Mouse (Mus musculus) heart, adult 8-10 months (tissue): ENCODE measurements around the gene Zfp827. TPM values are rescaled to one million over a fixed set of nuclear protein-coding genes. Genes with fewer than 3 reads are reported as not detected.
"Not testable (repeated sequence)": the region's sequence is repeated elsewhere in the genome, so short reads cannot be mapped to it uniquely, and the experiment has no call there.

Experiments used
- DNase-seq: peaks from one replicate; pipeline ENCODE4 v3.0.0; 2022; ENCODE audit warnings: low spot score
- total RNA-seq, 4 experiments: library from RNA; stranded (reverse); gene quantifications; 2 replicates each; pipeline ENCODE4 v1.2.4; 2022

Gene Zfp827
- total RNA-seq, 4 experiments from 2014 or later = 10.7 to 16.7 (median 14.3) TPM

DNA sequence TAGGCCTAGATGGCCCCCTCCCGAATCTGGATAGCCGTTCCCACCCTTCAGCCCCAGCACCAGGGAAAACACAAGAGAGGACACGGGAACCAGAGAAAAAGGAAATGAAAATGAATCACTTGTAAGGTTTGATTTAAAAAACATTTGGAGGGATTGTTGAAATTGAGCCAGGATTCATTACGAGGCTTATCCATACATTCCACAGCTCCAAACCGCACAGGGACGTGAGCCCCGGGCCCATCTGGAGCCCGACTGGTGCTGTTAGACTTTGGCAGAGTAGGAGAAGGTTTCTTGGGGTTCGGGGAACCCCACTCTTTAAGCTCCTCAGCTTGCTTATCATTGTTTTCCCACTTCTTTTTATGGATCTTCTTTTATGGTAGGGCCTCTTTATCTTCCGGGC, 76.9 kb downstream of the Zfp827 start:
- DNase-seq = no peak

DNA sequence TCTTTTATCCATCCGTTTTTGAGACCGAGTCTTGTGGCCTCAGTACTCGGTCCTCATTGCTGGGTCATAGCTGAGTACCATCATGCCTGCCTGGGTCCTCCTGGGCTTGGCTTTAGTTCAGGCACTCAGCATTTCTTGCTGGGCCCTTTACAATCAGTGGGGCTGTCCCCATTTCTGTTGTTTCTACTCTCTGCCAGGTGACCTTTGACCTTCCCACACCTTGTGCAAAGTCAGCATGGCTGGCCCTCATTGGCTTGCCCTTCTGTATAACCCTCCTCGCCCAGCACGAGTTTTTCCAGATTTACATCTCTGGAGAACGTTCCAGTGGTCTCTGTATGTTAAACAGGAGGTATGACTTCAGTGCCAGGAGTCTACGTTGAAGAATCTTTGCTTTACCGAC, 83.2 kb downstream of the Zfp827 start:
- DNase-seq = no peak

DNA sequence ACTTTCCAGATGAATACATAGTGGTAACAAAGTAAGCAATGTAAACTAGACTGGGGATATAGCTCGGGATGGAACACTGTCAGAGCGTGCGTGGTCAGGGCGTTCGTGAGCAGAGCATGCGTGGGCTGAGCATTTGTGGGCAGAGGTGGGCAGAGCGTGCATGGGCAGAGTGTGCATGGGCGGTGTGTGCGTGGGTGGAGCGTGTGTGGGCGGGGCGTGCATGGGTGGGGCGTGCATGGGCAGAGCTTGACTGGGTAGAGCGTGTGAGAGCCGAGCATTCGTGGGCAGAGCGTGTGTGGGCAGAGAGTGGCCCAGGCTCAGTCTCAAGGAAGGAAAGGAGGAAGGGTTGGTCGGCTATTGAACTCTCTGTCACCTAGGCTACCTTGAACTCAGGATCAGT, 84.2 kb downstream of the Zfp827 start:
- DNase-seq = no peak

DNA sequence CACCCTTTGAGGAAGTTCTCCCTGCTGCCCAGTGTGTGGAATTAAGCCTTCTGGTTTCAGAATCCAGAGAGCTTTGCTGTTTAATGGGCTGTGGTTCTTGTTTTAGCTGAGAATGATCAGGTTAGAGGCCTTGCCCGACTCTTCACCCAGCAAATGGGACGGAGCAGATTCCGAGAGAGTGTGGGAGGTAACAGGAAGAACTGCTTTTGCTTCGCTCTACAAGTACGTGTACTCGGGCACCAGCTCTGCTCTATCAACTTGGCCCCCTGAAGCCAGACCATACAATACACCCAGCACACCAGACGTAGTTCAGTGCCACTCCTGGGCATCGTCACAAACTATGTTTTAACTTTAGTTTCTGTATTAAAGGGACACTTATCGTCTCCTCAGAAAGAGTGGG, 85.3 kb downstream of the Zfp827 start:
- DNase-seq = no peak

DNA sequence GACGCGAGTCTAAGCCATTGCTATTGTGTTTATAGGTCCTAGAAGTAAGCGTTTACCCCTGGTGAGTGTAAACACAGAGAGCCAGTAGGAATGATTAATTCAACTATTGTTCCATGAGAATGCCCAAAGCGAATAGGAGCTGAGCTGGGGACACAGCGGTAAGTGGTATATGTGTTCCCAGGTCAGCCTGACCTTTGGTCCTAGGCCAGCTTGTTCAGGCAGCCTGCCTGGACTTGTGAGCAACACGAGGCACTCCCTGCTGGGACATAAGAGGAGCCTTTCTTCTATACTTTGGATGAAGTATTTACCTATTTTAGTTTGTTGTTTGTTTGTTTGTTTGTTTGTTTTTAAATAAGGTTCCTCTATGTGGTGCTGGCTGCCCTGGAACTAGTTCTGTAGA, 86.3 kb downstream of the Zfp827 start:
- DNase-seq = peak; percentile 57

DNA sequence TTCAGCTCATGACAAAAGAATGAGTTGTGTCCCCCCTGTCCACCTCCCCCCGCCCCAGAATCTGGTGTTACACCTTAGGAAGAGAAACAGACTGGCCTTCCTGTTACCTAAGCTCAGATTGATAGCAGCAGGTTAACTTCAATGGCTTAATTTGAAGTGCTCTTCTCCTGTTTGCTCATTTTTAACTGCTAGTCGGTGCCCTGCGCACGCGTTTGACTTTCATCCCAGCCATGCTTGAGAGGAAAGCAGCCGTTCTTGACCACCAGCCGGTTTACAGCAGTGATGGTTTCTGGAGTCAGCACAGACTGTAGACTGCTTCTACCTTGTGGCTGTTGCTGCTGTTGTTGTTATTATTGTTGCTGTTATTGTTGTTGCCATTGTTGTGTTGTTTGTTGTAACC, 88.2 kb downstream of the Zfp827 start:
- no peak for DNase-seq

DNA sequence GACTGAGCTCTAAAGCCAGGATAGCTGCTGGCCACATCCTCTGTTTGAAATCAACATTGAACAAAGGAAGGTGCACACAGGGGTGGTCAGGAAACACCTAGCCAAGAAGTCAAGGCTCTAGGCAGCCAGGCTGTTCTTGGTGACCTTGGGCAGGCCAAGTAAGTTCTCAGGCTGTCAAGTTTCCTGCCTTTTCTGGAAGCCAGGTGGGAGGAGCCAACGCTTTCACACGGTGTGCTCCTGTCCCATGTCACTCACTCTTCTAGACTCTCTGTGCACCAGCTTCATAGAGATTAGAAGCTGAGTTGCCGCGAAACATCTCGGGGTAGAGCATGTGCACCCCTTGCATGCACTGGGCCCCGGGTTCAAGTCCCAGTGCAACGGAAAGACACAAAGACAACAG, 89.5 kb downstream of the Zfp827 start:
- DNase-seq = no peak

DNA sequence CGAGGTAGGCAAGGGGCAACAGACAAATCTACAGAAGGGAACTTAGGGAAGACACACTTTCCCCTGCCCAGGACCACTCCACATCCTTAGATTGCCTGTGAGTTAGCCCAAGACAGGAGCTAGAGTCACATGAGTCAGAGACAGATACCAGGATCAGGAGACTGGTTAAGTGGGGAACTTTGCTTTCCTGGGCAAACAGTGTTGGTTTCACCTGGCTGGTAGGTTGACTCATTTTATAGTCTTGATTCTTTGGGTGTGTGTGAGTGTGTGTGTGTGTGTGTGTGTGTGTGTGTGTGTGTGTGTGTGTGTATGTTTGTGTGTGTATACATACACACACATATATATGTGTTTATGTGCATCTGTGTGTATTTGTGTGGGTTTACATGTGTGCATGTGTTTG, 93.4 kb downstream of the Zfp827 start:
- DNase-seq = no peak

DNA sequence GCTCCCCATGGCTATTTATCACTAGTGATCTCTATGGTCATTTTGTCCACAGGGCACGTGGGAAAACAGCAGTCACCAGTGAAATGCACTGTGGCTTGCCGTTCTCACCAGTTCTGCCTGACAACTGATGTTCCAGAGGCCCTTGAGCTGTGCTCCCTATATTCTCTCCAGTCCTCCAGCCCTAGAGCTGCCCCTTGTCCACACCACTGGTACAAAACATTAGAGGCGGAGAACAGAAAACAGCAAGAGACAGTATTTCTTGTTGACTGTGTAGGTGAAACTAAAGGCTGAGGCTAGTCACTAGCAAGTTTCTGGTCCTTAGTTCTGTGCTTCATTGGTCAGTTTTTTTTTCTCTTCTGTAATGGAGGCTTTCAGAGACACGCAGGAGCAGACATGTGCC, 96.0 kb downstream of the Zfp827 start:
- DNase-seq = no peak

DNA sequence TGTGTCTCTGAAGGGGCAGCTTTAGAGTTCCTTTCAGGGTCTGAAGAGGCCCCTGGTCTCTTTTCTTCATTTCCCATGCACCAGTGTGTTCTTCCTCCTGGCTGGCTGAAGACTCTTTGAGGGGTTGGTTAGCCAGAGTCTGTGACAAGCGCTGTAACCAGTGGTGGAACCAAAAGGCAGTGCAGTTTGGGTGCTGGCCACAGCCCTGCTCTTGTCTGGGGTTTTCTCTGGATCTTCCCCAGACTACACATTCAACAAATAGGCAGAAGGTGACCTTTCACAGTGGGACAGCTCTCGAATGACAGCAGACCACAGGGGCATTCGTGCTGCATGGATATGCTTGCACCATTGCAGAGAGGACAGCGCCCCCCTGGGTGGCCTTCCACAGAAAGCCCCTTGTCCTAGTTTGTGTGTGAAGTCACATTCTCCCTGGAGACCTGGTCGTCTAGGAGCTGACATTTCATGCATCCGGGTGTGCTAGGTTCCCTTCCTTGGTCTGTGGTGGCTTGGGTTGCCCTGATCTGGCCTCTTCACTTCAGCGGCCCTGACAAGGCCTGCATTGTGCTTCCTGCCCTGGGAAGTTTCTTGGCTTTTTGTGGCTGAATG, 99.1 kb downstream of the Zfp827 start:
- DNase-seq = no peak

DNA sequence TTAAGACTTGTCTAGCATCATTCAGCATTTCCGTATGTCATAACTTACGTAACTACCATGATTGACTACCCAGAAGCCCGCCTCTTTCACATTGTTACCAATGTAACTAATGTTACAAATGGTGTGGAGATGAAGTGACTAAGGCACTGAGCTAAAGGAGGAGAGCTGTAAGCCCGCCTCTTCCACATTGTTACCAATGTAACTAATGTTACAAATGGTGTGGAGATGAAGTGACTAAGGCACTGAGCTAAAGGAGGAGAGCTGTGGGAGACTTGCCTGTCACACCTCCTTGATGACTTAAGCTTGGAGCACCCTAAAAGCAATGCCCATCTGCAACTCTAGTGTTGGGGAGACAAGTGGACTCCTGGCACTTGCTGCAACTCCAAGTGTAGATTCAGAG, 100.3 kb downstream of the Zfp827 start:
- not testable (repeated sequence) for DNase-seq

DNA sequence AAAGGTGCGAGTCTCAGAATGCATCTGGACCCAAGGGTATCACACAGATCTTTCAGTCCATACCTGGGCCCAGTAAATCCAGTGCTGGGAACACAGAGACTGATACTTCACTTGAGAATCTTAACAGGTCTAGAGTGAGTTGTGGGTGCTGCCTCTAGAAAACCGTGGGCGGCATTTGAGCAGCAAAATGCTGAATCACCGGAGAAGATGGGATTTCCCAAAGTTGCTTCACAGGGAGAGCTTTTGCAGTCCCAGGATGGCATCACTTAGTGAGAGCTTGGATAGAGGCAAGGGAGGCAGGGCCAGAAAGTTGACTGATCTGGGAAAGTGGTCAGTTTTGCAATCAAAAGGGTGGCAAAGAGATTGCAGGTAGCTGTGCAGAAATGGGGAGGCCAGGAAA, 111.4 kb downstream of the Zfp827 start:
- DNase-seq = no peak

DNA sequence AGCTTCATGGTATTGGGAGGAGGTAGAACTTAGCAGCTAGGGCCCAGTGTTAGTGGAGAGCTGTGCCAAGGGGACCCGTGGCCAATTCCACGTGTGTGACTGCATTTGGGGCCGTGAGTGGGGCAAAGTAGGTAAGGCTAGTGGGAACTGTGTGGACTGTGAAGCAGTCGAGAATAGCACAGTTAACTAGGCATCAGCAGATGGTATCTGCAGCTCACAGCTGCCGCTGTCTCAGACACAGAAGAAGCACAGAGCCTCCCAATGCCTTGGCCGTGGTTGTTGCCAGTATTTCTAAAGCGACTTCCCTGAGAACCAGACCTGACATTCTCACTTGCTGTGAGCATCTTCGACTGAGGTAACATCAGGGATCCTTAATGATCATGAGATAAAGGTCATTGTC, 112.7 kb downstream of the Zfp827 start:
- no peak for DNase-seq

DNA sequence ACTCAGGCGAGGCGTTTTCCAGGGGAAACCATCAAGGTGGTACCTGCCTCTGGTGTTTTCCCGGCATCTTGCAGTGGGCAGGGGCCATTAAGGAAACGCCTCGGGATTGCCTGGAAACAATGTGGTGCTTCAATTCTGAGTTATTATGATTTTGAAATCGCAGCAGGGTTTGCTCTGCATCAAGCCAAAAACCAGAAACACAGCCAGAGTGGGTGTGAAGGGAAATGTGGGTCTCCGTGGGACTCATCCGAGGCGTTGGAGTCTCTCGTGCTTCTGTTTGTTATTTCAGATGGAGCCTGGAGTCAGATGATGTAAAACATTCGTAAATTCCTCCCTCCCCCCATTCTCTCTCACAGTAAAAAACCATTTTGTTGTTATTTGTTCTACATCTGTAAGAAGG, 113.4 kb downstream of the Zfp827 start:
- DNase-seq = no peak

DNA sequence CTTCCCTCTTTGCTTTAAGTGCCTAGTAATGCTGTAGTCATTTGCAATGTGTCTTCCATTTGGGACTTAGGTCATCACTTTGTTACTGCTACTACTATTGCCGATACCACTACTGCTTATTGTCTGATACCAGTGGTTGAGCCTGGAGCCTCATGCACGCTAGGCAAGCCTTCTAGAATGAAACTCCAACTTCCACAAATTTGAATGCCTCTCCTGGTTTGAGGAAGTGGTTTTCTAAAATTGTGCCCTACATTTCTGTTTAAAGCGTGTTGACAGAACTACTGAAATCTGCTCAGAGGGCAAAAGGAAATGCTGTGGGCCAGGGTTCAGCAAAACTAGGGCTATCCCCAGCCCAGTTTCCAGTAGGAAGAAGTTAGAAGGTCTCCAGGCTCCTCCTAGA, 115.5 kb downstream of the Zfp827 start:
- no peak for DNase-seq

DNA sequence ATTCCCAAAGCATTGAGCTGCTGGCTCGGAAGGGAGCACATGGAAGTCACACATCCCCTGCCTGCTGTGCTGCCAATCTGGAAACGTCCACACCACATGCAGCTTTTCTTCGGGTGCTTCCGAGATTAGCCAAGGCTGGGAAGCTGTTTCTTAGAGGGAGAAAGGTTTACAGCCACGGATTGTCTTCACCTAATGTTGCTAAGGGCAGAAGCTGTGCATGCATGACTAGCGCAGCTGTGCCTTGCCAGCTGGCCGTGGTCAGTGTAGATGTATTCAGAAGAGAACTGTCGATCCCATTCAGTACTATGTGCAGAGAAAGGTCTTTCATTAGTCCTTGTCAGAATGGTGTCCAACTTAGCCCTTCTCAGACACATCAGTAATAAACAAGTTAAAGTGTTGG, 117.0 kb downstream of the Zfp827 start:
- DNase-seq = no peak

DNA sequence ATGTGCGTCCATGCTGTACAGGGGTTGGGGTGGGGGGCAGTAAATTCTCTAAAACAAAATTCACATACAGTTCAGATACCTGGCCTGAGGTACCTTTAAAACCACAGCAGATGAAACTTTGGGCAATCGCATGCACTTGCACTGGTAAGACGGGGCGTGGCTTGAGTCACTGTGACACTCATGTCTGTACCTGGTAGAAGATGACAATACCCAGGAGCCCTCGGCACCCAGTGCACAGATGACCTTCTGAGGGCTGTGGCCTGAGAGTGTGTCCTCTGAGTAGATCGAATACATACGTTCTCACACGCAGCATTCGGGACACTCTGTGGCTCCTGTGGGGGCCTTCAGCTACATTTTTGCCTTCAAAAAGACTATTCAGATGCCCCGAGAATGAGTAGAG, 117.4 kb downstream of the Zfp827 start:
- no peak for DNase-seq

DNA sequence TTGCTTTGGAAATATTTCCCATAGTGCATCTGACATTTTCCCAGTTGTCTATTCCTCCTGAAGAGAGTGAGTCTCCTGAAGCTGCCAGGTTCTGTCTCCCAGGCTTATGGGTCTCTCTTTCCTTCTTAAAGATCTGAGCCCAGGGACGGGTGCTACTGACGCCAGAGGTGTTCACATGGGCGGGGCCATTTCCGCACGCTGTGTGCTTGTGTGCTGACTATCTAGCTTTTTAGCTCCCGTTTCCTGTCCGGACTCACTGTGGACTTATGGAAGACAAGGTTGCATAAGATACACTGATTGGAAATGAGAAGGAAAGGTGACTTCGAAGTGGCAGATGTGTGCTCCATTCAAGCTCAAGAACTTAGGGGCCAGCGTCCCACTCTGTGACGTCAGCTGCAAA, 120.6 kb downstream of the Zfp827 start:
- no peak for DNase-seq

DNA sequence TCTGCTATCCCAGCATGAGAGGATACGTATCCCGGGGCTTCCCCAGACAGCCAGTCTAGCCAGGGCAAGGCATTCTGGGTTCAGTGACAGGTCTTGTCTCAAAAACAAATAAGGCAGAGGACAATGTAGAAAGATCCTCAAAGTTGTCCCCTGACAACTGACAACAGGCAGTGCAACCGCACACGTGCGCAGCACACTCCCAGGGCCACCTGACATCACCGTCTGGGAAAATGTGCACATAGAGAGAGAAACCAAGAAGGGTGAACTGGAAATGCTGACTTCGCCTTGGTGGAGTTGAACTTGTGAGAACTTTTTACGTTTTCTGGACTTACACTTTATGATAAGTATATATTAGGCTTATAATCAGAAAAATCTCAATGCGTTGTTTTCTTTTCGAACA, 121.6 kb downstream of the Zfp827 start:
- no peak for DNase-seq

DNA sequence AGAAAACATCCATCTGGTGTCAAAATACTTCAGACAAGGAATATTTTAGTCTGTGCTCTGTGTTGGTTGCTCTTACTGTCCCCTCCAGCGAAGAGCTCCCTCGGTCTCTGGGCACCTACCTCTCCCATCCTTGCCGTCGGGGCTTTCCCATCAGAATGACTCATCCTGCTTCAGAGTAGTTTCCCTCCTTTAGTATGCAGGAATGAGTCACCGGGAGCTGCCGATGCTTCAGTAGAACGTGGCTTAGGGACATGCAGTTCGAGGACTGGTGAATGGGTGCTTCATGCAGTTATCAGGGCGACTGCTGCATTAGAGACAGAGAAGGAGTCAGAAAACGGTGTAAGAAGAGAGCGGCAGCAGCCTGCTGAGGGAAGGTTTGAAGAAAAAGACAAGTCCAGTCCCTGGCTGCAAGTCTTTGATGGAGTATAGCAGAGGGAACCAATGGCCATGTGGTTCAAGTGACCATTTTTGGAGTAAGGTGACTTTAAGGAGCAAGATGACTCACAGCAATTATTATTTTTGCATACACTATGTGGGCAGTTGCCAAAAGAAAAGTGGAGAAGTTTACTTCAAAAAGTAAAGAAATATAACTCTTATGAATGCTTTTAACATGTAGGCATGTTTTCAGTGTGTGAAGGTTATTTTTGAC, 122.4 kb downstream of the Zfp827 start:
- DNase-seq = no peak

DNA sequence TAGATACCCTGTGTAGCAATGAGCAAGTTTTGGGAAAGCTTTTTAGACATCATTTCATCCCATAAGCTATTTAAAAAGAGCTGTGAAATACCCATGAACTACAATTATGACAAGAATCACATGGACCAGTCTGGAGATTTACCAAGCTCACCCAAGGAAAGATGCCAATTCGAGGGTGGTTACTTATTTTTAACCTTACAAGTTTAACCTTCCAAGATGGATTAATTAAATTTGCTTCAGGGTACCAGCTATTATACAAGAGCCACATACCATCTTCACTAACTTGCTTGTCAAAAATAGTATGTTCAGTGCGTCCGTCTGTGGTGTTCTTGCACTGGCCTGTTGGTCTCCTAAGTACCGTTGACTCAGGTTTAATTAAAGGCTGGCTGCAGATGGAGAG, 123.4 kb downstream of the Zfp827 start:
- no peak for DNase-seq

DNA sequence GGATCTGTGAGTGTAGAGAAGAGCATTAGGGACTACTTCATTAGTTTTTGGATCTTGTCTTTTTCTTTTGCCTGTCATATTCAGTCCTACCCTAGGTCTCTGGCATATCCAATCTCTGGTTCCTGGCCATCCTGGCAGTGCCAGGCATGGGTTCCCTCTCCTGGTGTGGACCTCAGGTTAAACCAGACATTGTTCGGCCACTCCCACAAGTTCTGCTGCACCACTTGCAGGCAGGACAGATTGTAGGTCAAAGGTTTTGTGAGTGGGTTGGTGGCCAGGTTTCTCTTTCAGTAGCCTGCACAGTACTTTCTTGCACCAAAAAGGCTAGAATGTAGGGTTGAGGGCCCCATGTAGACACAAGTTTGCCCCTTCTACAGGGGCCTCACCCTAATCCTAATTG, 125.0 kb downstream of the Zfp827 start:
- no peak for DNase-seq

DNA sequence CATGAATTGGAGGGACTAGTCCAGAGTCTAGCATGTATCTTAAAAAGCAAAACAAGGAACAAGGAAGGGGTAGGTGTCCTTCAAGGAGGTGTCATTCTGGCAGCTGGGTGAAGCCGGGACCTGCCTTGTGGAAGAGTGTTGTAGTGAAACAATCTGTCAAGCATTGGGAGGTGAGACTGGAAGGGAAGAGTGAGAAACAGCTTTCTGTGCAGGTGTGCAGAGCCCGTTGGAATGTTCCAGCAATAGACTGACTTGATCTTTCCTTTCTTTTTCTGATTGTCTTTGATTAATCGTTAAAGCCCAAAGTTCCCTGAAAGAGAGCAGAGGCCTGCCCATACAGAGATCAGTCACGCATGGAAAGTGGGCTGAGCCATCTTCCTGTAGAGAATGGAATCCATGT, 125.4 kb downstream of the Zfp827 start:
- DNase-seq = no peak

DNA sequence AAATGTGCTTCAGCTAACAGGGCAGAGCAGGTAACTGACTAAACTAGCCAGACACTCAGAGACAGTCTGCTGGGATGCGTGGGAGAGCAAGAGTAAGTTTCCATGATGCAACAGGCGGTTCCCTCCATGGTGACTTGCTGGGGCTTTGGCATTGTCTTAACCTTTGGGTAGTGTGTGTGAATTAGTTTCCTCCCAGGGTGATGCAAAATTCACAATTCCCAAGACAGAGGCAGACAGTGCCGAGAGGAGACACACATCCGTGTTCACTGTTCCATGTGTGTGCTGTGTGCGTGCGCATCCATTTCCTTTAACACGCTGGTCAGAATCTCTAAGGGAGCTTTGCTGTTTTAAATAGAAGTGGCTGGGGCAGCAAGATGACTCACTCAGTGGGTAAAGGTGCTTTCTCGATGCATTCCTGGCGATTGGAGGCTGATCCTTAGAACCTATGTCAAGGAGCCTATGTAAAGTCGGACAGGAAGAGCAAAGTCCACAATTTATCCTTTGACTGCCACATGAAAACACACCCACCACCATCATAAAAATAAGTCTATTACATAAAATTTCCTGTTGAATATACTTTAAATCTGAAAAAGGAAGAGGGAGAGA, 127.4 kb downstream of the Zfp827 start:
- no peak for DNase-seq
